Mouse (Mus musculus) heart, embryonic 11.5 days (tissue): ENCODE results near the gene Tert. TPM values are rescaled to one million over a fixed set of nuclear protein-coding genes. Genes with fewer than 3 reads are reported as not detected.
A peak's percentile ranks its signal among the peaks of the same experiment; 100 is the strongest.

Source experiments
- ATAC-seq: fragments of 200-750 bp; cut with Nextera tagmentation; replicated peaks from 2 replicates; pipeline ENCODE4 v1.8.0; 2017; ENCODE audit warnings: moderate library complexity; ENCODE audit not compliant: insufficient number of reproducible peaks, low FRiP score, low TSS enrichment
- H3K27ac ChIP-seq: fragments of 300-500 bp; sonication (generic); 2 replicates; pipeline ENCODE4 v1.5.1; 2014; ENCODE audit warnings: mild to moderate bottlenecking, low read depth, low read length
- H3K27me3 ChIP-seq: fragments of 300-500 bp; sonication (generic); 2 replicates; pipeline ENCODE4 v1.6.1; 2014; ENCODE audit warnings: mild to moderate bottlenecking, low read length, mixed read lengths; ENCODE audit not compliant: control insufficient read depth, insufficient read depth
- H3K36me3 ChIP-seq: fragments of 300-500 bp; sonication (generic); 2 replicates; pipeline ENCODE4 v1.6.1; 2014; ENCODE audit warnings: mild to moderate bottlenecking, low read length, moderate library complexity, mixed read lengths; ENCODE audit not compliant: control insufficient read depth, insufficient read depth
- H3K4me1 ChIP-seq: fragments of 300-500 bp; sonication (generic); 2 replicates; pipeline ENCODE4 v1.6.1; 2014; ENCODE audit warnings: low read length; ENCODE audit not compliant: control insufficient read depth, insufficient read depth
- H3K4me2 ChIP-seq: fragments of 300-500 bp; sonication (generic); 2 replicates; pipeline ENCODE4 v1.6.1; 2014; ENCODE audit warnings: mild to moderate bottlenecking, moderate library complexity
- H3K4me3 ChIP-seq: fragments of 300-500 bp; sonication (generic); 2 replicates; pipeline ENCODE4 v1.5.1; 2014; ENCODE audit warnings: low read depth, low read length
- H3K9ac ChIP-seq: fragments of 300-500 bp; sonication (generic); 2 replicates; pipeline ENCODE4 v1.6.1; 2014; ENCODE audit warnings: mild to moderate bottlenecking, low read depth, low read length, moderate library complexity
- H3K9me3 ChIP-seq: fragments of 300-500 bp; sonication (generic); replicated peaks from 2 replicates; pipeline ENCODE4 v1.6.1; 2016; ENCODE audit warnings: low read length; ENCODE audit not compliant: control insufficient read depth
- whole genome bisulfite sequencing: fragments of 180-500 bp; shearing (Covaris S2); extraction: QIAGEN DNeasy Blood & Tissue Kit; methylation state at CpG from one replicate; pipeline ENCODE4 v1.1.7; 2014; ENCODE audit not compliant: insufficient replicate concordance; 5-methylcytosine and 5-hydroxymethylcytosine counted together
- polyA plus RNA-seq: library from polyadenylated mRNA; unstranded; fragments of >200 nt; fragmentation: Nextera tagmentation; extraction: Ambion mirVana; gene quantifications from 2 replicates; pipeline ENCODE4 v1.2.1, GENCODE M21; 2014

Tert gene
- polyA plus RNA-seq, 1 experiment from 2014 or later, result 3.5 TPM

DNA sequence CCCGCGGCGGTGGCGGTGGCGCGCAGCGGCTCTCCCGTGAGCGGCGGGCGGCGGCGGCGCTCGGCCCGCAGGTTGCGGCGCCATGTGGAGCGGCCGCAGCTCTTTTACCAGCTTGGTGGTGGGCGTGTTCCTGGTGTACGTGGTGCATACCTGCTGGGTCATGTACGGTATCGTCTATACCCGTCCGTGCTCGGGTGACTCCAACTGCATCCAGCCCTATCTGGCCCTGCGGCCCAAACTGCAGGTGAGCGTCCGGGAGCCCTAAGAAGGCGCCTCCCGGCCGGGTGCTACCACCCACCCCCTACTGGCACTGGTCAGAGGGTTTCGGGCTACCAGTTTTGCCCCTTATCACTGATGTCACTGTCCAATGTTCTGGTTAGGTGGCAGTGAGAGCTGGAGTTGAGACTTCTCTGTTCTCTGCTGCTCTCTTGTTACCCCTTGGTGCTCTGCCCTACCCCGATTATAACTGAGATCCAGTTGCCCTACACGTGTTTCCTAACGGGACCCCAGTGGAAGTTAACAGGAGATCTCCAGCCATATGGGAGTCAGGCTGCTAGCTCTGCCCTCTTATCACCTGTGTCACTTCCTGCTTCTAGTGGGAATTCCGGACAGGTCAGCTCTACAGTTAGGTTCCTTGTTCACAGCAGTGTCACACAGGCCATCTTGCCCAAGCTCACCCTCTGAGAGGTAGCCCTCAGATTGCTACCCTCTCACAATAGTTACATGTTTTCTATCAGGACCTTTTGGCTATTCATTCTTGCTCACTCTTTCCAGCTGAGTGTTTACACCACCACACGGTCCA is 22.4 kb upstream of the Tert start:
- Histone ChIP-seq H3K4me2 (peak overlapping the region; percentile 97), H3K4me1 (peaks cover 10% of the 10 kb centered on the region), H3K4me3 (peak overlapping the region; percentile 82), H3K27me3 (no peaks in the 10 kb centered on the region), H3K27ac (peak overlapping the region; percentile 54; the same call in 1 of the 2 replicates), H3K9ac (peak overlapping the region; percentile 85), H3K36me3 (peaks cover 12% of the 10 kb centered on the region), H3K9me3 (no peaks in the 10 kb centered on the region)
- 2% methylated on average over 39 of the region's 39 CpGs for WGBS
- ATAC-seq, result peak; percentile 52

DNA sequence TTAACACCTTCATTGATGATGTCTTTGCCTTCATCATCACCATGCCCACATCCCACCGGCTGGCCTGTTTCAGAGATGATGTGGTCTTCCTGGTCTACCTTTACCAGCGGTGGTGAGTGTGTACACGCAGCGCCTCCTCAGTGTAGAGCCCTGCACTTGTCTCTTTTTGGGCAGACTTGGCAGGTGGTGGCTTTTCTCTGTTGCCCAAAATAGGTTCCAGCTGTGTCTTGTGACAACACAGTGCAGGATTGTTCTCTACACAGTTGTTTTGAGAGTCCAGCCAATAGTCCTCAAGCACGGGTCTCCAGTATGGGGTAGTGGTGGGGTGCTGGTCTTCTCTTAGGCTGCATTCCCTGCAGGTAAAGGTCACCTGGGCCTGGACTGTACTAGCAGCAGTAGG is 8.3 kb upstream of the Tert start:
- no peak overlapping the region for H3K27ac ChIP-seq
- H3K4me2 ChIP-seq, result no peak overlapping the region
- no peaks in the 10 kb centered on the region for H3K9me3 ChIP-seq
- WGBS, result 90% methylated on average over 5 of the region's 5 CpGs
- no peak overlapping the region for H3K9ac ChIP-seq
- no peak overlapping the region for H3K4me3 ChIP-seq
- H3K4me1 ChIP-seq, result no peaks in the 10 kb centered on the region
- no peaks in the 10 kb centered on the region for H3K27me3 ChIP-seq
- peaks cover 51% of the 10 kb centered on the region for H3K36me3 ChIP-seq
- ATAC-seq, result no peak

DNA sequence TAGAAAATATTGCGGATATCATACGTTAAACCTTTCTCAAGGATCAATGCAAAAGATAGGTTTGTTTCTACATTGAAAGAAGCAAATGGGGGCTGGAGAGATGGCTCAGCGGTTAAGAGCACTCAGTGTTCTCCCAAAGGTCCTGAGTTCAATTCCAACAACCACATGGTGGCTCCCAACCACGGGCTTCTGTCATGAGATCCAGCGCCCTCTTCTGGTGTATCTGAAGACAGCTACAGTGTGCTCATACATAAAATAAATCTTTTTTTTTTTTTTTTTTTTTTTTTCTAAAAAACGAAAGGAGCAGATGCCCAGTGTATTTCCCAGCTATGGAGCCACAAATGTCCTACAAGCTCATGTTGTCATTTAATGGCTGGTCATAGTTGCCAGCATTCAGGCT is 6.1 kb upstream of the Tert start:
- no peaks in the 10 kb centered on the region for H3K4me1 ChIP-seq
- H3K27me3 ChIP-seq, result no peaks in the 10 kb centered on the region
- H3K36me3 ChIP-seq, result peaks cover 40% of the 10 kb centered on the region
- no peak overlapping the region for H3K4me2 ChIP-seq
- ATAC-seq, result no peak
- WGBS, result 67% methylated on average over 6 of the region's 6 CpGs
- no peaks in the 10 kb centered on the region for H3K9me3 ChIP-seq
- H3K4me3 ChIP-seq, result no peak overlapping the region
- no peak overlapping the region for H3K27ac ChIP-seq
- H3K9ac ChIP-seq, result no peak overlapping the region

DNA sequence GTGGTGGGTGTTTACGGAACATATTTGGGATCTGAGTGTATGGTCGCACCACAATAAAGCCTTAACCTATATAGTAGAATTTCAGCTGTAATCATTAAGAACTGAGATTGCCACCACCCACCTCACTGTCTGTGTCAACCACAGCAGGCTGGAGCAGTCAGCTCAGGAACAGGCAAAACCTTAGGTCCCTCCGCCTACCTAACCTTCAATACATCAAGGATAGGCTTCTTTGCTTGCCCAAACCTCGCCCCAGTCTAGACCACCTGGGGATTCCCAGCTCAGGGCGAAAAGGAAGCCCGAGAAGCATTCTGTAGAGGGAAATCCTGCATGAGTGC is 334 bp upstream of the Tert start:
- 46% methylated on average over 6 of the region's 6 CpGs for WGBS
- Histone ChIP-seq H3K4me1 (peaks cover 11% of the 10 kb centered on the region), H3K9ac (peak overlapping the region; percentile 80), H3K36me3 (peaks cover 3% of the 10 kb centered on the region), H3K27ac (no peak overlapping the region), H3K9me3 (no peaks in the 10 kb centered on the region), H3K4me2 (peak overlapping the region; percentile 96), H3K27me3 (no peaks in the 10 kb centered on the region), H3K4me3 (peak overlapping the region; percentile 64)
- 0 out of 2 replicates have a peak, but pooled peaks have one; percentile 3 for ATAC-seq

DNA sequence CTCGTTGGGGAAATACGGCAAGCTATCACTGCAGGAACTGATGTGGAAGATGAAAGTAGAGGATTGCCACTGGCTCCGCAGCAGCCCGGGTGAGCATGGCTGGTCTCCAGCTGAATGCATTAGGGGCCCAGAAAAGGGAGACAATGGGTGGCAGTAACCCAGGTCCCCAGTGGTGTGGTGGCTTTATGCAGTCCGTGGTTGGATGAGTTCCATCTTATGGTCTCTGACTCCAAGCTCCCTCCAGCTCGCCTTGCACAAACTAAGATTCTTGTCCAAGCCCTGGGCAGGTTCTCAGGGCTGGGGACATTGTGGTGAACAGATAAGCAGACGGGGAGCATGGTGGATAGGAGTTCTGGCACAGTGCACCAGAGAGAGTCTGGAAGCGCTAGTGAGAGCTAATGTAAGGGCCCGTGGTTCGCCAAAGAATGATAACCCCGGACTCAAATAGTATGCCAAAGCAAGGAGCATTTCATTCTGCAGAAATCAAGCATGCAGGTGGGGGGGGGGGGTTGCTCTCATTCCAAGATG is 1.9 kb downstream of the Tert start:
- Histone ChIP-seq H3K4me1 (peaks cover 11% of the 10 kb centered on the region), H3K9ac (no peak overlapping the region), H3K27ac (no peak overlapping the region), H3K4me3 (no peak overlapping the region), H3K27me3 (no peaks in the 10 kb centered on the region), H3K4me2 (no peak overlapping the region), H3K36me3 (no peaks in the 10 kb centered on the region), H3K9me3 (no peaks in the 10 kb centered on the region)
- 81% methylated on average over 11 of the region's 11 CpGs for WGBS
- no peak for ATAC-seq

DNA sequence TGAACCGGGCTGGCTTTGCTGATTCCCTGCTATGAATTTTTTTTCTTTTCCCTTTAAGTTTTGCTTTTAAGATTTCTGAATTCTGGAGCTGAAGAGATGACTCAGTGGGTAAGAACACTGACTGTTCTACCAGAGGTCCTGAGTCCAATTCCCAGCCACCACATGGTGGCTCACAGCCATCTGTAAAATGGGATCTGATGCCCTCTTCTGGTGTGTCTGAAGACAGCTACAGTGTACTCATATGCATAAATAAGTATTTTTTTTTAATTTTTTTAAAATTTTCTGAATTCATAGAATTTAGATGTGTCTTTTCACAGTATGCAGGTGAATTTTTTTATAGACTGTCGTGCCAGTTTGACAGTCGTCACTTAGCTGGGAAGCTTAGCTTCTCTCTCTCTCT is 5.1 kb downstream of the Tert start:
- 83% methylated on average over 3 of the region's 3 CpGs for WGBS
- H3K9ac ChIP-seq, result no peak overlapping the region
- H3K4me3 ChIP-seq, result no peak overlapping the region
- ATAC-seq, result no peak
- no peaks in the 10 kb centered on the region for H3K9me3 ChIP-seq
- no peaks in the 10 kb centered on the region for H3K27me3 ChIP-seq
- H3K4me1 ChIP-seq, result peaks cover 8% of the 10 kb centered on the region
- H3K4me2 ChIP-seq, result no peak overlapping the region
- H3K27ac ChIP-seq, result no peak overlapping the region
- no peaks in the 10 kb centered on the region for H3K36me3 ChIP-seq

DNA sequence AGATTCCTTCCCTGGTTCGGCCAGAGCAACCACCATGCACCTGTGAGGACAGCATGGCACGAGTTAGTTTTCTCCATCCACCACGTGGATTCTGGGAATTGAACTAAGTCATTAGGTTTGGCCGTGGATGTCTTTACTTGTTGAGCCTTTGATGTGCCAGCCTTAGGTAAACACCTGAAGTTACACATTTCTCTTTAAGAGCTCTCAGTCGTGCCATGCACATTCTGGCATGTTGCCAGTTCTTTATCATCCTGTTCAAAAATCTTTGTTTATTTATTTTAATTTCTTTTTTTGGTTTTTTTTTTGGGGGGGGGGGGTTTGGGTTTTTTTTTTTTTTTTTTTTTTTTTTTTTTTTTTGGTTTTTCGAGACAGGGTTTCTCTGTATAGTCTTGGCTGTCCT is 11.1 kb downstream of the Tert start:
- Histone ChIP-seq H3K27ac (no peak overlapping the region), H3K9me3 (no peaks in the 10 kb centered on the region), H3K4me2 (no peak overlapping the region), H3K4me3 (no peak overlapping the region), H3K9ac (no peak overlapping the region), H3K36me3 (no peaks in the 10 kb centered on the region), H3K27me3 (no peaks in the 10 kb centered on the region), H3K4me1 (no peaks in the 10 kb centered on the region)
- no peak for ATAC-seq
- WGBS, result 74% methylated on average over 5 of the region's 6 CpGs

DNA sequence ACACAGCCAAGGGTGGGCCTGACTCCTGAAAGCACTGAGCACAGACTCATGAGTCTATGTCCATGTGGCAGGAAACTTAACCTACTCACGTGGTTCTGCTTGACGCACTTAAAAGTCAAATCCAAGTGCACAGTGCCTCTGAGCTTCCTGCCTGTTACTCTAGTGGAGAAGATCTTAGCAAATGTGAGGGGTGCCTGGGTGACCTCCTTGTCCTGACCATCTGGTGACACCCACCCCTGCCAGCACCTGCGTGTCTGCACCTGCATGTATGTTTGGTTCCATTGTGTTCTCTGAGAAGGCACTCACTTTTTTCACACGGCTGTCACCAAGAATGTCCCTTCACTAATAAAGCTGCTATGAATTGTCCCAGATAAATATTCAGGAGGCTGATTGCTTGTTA is 14.6 kb downstream of the Tert start:
- no peak for ATAC-seq
- no peaks in the 10 kb centered on the region for H3K9me3 ChIP-seq
- 81% methylated on average over 4 of the region's 4 CpGs for WGBS
- H3K4me3 ChIP-seq, result no peak overlapping the region
- H3K27ac ChIP-seq, result no peak overlapping the region
- H3K4me2 ChIP-seq, result no peak overlapping the region
- no peak overlapping the region for H3K9ac ChIP-seq
- no peaks in the 10 kb centered on the region for H3K27me3 ChIP-seq
- H3K36me3 ChIP-seq, result no peaks in the 10 kb centered on the region; the same call in 1 of the 2 replicates
- no peaks in the 10 kb centered on the region for H3K4me1 ChIP-seq
